Mouse (Mus musculus): ENCODE data around the gene Mbd5.
A peak's percentile ranks its signal among the peaks of the same experiment; 100 is the strongest.
"Not testable (repeated sequence)": the region's sequence is repeated elsewhere in the genome, so short reads cannot be mapped to it uniquely, and the experiment has no call there.

Gene Mbd5

GRCm38 (mm10) chr2:49160232-49160947 lies 211.1 kb downstream of the Mbd5 start:
- no peak for ATAC-seq (ENCODE audit: insufficient number of reproducible peaks, low FRiP score, low TSS enrichment)

GRCm38 (mm10) chr2:49169766-49170165 lies 220.5 kb downstream of the Mbd5 start:
- ATAC-seq (ENCODE audit: insufficient number of reproducible peaks, low FRiP score, low TSS enrichment), result peak; percentile 98

GRCm38 (mm10) chr2:49177015-49177414 lies 227.7 kb downstream of the Mbd5 start:
- ATAC-seq (ENCODE audit: insufficient number of reproducible peaks, low FRiP score, low TSS enrichment), result no peak

GRCm38 (mm10) chr2:49190984-49191383 lies 241.7 kb downstream of the Mbd5 start:
- ATAC-seq (ENCODE audit: insufficient number of reproducible peaks, low FRiP score, low TSS enrichment), result no peak

GRCm38 (mm10) chr2:49191695-49192094 lies 242.4 kb downstream of the Mbd5 start:
- no peak for ATAC-seq (ENCODE audit: insufficient number of reproducible peaks, low FRiP score, low TSS enrichment)

- no peak for ATAC-seq (ENCODE audit: insufficient number of reproducible peaks, low FRiP score, low TSS enrichment)
Measured at GRCm38 (mm10) chr2:49204081-49204480, 254.8 kb downstream of the Mbd5 start.

GRCm38 (mm10) chr2:49205692-49206091 lies 256.4 kb downstream of the Mbd5 start:
- ATAC-seq (ENCODE audit: insufficient number of reproducible peaks, low FRiP score, low TSS enrichment), result not testable (repeated sequence)

- no peak for ATAC-seq (ENCODE audit: insufficient number of reproducible peaks, low FRiP score, low TSS enrichment)
Measured at GRCm38 (mm10) chr2:49209349-49209748, 260.0 kb downstream of the Mbd5 start.

- peak; percentile 70 for ATAC-seq (ENCODE audit: insufficient number of reproducible peaks, low FRiP score, low TSS enrichment)
Measured at GRCm38 (mm10) chr2:49210408-49210807, 261.1 kb downstream of the Mbd5 start.

- ATAC-seq (ENCODE audit: insufficient number of reproducible peaks, low FRiP score, low TSS enrichment), result peak; percentile 74
Measured at GRCm38 (mm10) chr2:49229725-49230124, 280.4 kb downstream of the Mbd5 start.

- no peak for ATAC-seq (ENCODE audit: insufficient number of reproducible peaks, low FRiP score, low TSS enrichment)
Measured at GRCm38 (mm10) chr2:49234064-49234463, 284.8 kb downstream of the Mbd5 start.

GRCm38 (mm10) chr2:49241715-49242114 lies 292.4 kb downstream of the Mbd5 start:
- ATAC-seq (ENCODE audit: insufficient number of reproducible peaks, low FRiP score, low TSS enrichment), result no peak

GRCm38 (mm10) chr2:49264092-49264491 lies 314.8 kb downstream of the Mbd5 start:
- ATAC-seq (ENCODE audit: insufficient number of reproducible peaks, low FRiP score, low TSS enrichment), result no peak

- no peak for ATAC-seq (ENCODE audit: insufficient number of reproducible peaks, low FRiP score, low TSS enrichment)
Measured at GRCm38 (mm10) chr2:49272295-49272967, 323.1 kb downstream of the Mbd5 start.

GRCm38 (mm10) chr2:49276017-49276722 lies 326.9 kb downstream of the Mbd5 start:
- ATAC-seq (ENCODE audit: insufficient number of reproducible peaks, low FRiP score, low TSS enrichment), result no peak

- ATAC-seq (ENCODE audit: insufficient number of reproducible peaks, low FRiP score, low TSS enrichment), result no peak
Measured at GRCm38 (mm10) chr2:49280496-49280895, 331.2 kb downstream of the Mbd5 start.

GRCm38 (mm10) chr2:49283583-49283982 lies 334.3 kb downstream of the Mbd5 start:
- no peak for ATAC-seq (ENCODE audit: insufficient number of reproducible peaks, low FRiP score, low TSS enrichment)

- ATAC-seq (ENCODE audit: insufficient number of reproducible peaks, low FRiP score, low TSS enrichment), result no peak
Measured at GRCm38 (mm10) chr2:49286965-49287364, 337.7 kb downstream of the Mbd5 start.

GRCm38 (mm10) chr2:49291709-49292108 lies 342.4 kb downstream of the Mbd5 start:
- no peak for ATAC-seq (ENCODE audit: insufficient number of reproducible peaks, low FRiP score, low TSS enrichment)

- peak; percentile 96 for ATAC-seq (ENCODE audit: insufficient number of reproducible peaks, low FRiP score, low TSS enrichment)
Measured at GRCm38 (mm10) chr2:49312629-49313447, 363.5 kb downstream of the Mbd5 start.

Data from cerebellum, adult (tissue).